Mouse (Mus musculus): ENCODE measurements around the gene Sfxn5.

Sfxn5 gene

GRCm38 (mm10) chr6:85288193-85288857 is 44.9 kb downstream of the Sfxn5 start:
- no peak for DNase-seq (ENCODE audit: low spot score)

GRCm38 (mm10) chr6:85286283-85287047 is 46.8 kb downstream of the Sfxn5 start:
- DNase-seq (ENCODE audit: low spot score): no peak

GRCm38 (mm10) chr6:85280871-85281270 is 52.4 kb downstream of the Sfxn5 start:
- DNase-seq (ENCODE audit: low spot score): no peak

GRCm38 (mm10) chr6:85276571-85276970 is 56.7 kb downstream of the Sfxn5 start:
- no peak for DNase-seq (ENCODE audit: low spot score)

GRCm38 (mm10) chr6:85272436-85272835 is 60.8 kb downstream of the Sfxn5 start:
- no peak for DNase-seq (ENCODE audit: low spot score)

GRCm38 (mm10) chr6:85266060-85266459 is 67.2 kb downstream of the Sfxn5 start:
- no peak for DNase-seq (ENCODE audit: low spot score)

GRCm38 (mm10) chr6:85264982-85265518 is 68.2 kb downstream of the Sfxn5 start:
- DNase-seq (ENCODE audit: low spot score): peak; percentile 88

- peak; percentile 81 for DNase-seq (ENCODE audit: low spot score)
Observed at GRCm38 (mm10) chr6:85262865-85263515, 70.2 kb downstream of the Sfxn5 start.

- DNase-seq (ENCODE audit: low spot score): no peak
Observed at GRCm38 (mm10) chr6:85259094-85259630, 74.1 kb downstream of the Sfxn5 start.

GRCm38 (mm10) chr6:85255578-85255977 is 77.6 kb downstream of the Sfxn5 start:
- DNase-seq (ENCODE audit: low spot score): no peak

GRCm38 (mm10) chr6:85253994-85254541 is 79.2 kb downstream of the Sfxn5 start:
- DNase-seq (ENCODE audit: low spot score): no peak

- peak; percentile 52 for DNase-seq (ENCODE audit: low spot score)
Observed at GRCm38 (mm10) chr6:85253275-85253674, 79.9 kb downstream of the Sfxn5 start.

GRCm38 (mm10) chr6:85252251-85253058 is 80.8 kb downstream of the Sfxn5 start:
- no peak for DNase-seq (ENCODE audit: low spot score)

- DNase-seq (ENCODE audit: low spot score): no peak
Observed at GRCm38 (mm10) chr6:85250811-85251241, 82.4 kb downstream of the Sfxn5 start.

- DNase-seq (ENCODE audit: low spot score): no peak
Observed at GRCm38 (mm10) chr6:85249821-85250220, 83.4 kb downstream of the Sfxn5 start.

GRCm38 (mm10) chr6:85239044-85239489 is 94.2 kb downstream of the Sfxn5 start:
- peak; percentile 83 for DNase-seq (ENCODE audit: low spot score)

GRCm38 (mm10) chr6:85237595-85238337 is 95.5 kb downstream of the Sfxn5 start:
- DNase-seq (ENCODE audit: low spot score): no peak

GRCm38 (mm10) chr6:85237001-85237400 is 96.2 kb downstream of the Sfxn5 start:
- peak; percentile 60 for DNase-seq (ENCODE audit: low spot score)

GRCm38 (mm10) chr6:85234796-85235195 is 98.4 kb downstream of the Sfxn5 start:
- no peak for DNase-seq (ENCODE audit: low spot score)

Measured in retina, embryonic 14.5 days (tissue).